Mouse (Mus musculus): ENCODE measurements at regions not wholly inside any gene's neighbourhood (a gene's known extent, or its start where the extent isn't known, plus 50 kb on each side); places are given as distances from the start of the nearest gene placed in this dataset.

GRCm38 (mm10) chr14:46221897-46222669, 157.1 kb upstream of the Gm15217 start:
- no peak for TF ChIP-seq POLR2A (IDR thresholded peaks at IDR 0.05; ENCODE audit: extremely low read depth, insufficient read depth, low read length)
- TF ChIP-seq CTCF (IDR thresholded peaks at IDR 0.05; ENCODE audit: low read depth, low read length), result no peak
